Mouse (Mus musculus) heart, postnatal 14 days (tissue): ENCODE measurements around the gene Timm17a. TPM values are rescaled to one million over a fixed set of nuclear protein-coding genes. Genes with fewer than 3 reads are reported as not detected.

Source experiments
- total RNA-seq, 2 experiments: library from RNA; stranded (reverse); gene quantifications; 2 replicates each; pipeline ENCODE4 v1.2.3; 2021

Gene Timm17a
- total RNA-seq, 2 experiments from 2014 or later, result 359 to 389 TPM

Other genes starting within 250 kb of the Timm17a start
- gene Lgr6, start 208.5 kb downstream of the Timm17a start, total RNA-seq, result 10 to 100 TPM; 14.5 to 15.5 TPM
- gene Ptpn7, start 181.1 kb downstream of the Timm17a start, total RNA-seq, result 1 to 10 TPM in 1 of 2 experiments, under 1 TPM in 1; 0.72 to 3.3 TPM
- 10 to 100 TPM; 25.7 to 28.0 TPM for gene Arl8a, start 167.0 kb downstream of the Timm17a start, total RNA-seq
- gene Gpr37l1, start 146.1 kb downstream of the Timm17a start, total RNA-seq, result under 1 TPM; 0.32 to 0.48 TPM
- gene Elf3, start 55.2 kb downstream of the Timm17a start, total RNA-seq, result under 1 TPM in 1 of 2 experiments, not detected in 1; 0.26 TPM
- gene Rnpep, start 29.7 kb downstream of the Timm17a start, total RNA-seq, result 10 to 100 TPM; 22.0 to 23.0 TPM
- gene Lmod1, start 11.0 kb upstream of the Timm17a start, total RNA-seq, result 1 to 10 TPM; 1.9 to 3.0 TPM
- gene Shisa4, start 61.5 kb upstream of the Timm17a start, total RNA-seq, result 1 to 10 TPM; 2.7 to 4.2 TPM
- 10 to 100 TPM; 43.5 to 47.6 TPM for gene Ipo9, start 116.7 kb upstream of the Timm17a start, total RNA-seq